Mouse (Mus musculus): ENCODE measurements around the gene Wbp1.

- TF ChIP-seq CTCF (IDR thresholded peaks at IDR 0.05 in 2 of 3, conservative IDR thresholded peaks at IDR 0.05 in 1 of 3; ENCODE audit: control insufficient read depth in 1 of 3, insufficient read depth in 1 of 3, low read depth in 2 of 3, low read length in 3 of 3, poor library complexity in 1 of 3, severe bottlenecking in 1 of 3): no peak
- no peak for TF ChIP-seq EP300 (IDR thresholded peaks at IDR 0.05; ENCODE audit: low read depth in 1 of 2, low read length in 2 of 2)
- TF ChIP-seq ETS1 (IDR thresholded peaks at IDR 0.05; ENCODE audit: low read depth, low read length): no peak
- no peak for TF ChIP-seq TCF12 (IDR thresholded peaks at IDR 0.05; ENCODE audit: low read depth, low read length)
- no peak for TF ChIP-seq CHD2 (IDR thresholded peaks at IDR 0.05; ENCODE audit: low read length)
Observed at GRCm38 (mm10) chr6:83134226-83134625, 12.9 kb upstream of the Wbp1 start.

All from MEL (cell line).